ENCODE assay signal across 19 mouse cellular contexts in the genomic region with DNA sequence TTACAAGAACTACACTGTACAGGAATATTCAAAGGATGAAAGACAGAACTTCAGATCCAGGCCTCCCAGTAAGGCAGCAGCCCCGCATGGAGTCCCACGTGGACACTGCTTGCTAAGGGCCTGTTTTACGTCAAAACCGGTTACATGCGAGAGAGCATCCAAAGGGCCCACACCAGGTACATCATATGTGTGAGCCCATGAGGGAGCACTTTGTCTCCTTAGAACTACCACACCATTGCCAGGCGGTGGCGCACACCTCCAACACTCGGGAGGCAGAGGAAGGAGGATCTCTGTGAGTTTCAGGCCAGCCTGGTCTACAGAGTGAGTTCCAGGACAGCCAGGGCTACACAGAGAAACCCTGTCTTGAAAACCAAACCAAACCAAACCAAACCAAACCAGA. TPM values are rescaled to one million over a fixed set of nuclear protein-coding genes. Genes with fewer than 3 reads are reported as not detected.
DNase-seq lines count a peak whose midpoint lies in the region; ATAC-seq and TF ChIP-seq lines count a peak whose summit lies in the region.
"Not testable (repeated sequence)": the region's sequence is repeated elsewhere in the genome, so short reads cannot be mapped to it uniquely, and the experiment has no call there.
"Had no signal": no experiment of that assay in that cellular context is flagged by ENCODE, and none has a peak within 500 bp of the region (broad histone marks: within the 10 kb centered on the region; RNA-seq: fewer than 3 reads in every experiment).

No protein-coding gene starts in this region.

- H3K4me1 ChIP-seq in ES-Bruce4 (ENCODE audit: control insufficient read depth, insufficient read depth, low read length); liver, adult 2 months (ENCODE audit: control insufficient read depth, insufficient read depth, low read length); midbrain, embryonic 11.5 days (ENCODE audit: control insufficient read depth, insufficient read depth, low read length): not testable (repeated sequence)

- not testable (repeated sequence) for TF ChIP-seq EP300 in ES-Bruce4 (IDR thresholded peaks at IDR 0.05; ENCODE audit: insufficient read depth, low read depth, low read length)

- WGBS in liver, adult 2 months, result 81% methylated on average over 8 of the region's 8 CpGs
- 69% methylated on average over 8 of the region's 8 CpGs for WGBS in midbrain, embryonic 11.5 days

- not testable (repeated sequence) for H3K4me2 ChIP-seq in midbrain, embryonic 11.5 days

- ATAC-seq in midbrain, embryonic 11.5 days (ENCODE audit: low FRiP score), result not testable (repeated sequence)

- TF ChIP-seq CTCF in ES-Bruce4 (IDR thresholded peaks at IDR 0.05; ENCODE audit: low read depth, low read length), result peak; percentile 71
- TF ChIP-seq CTCF in liver, adult 2 months (IDR thresholded peaks at IDR 0.05; ENCODE audit: low read depth, low read length), result peak; percentile 51

- H3K27me3 ChIP-seq in ES-Bruce4 (ENCODE audit: control insufficient read depth, insufficient read depth, low read length, poor library complexity, severe bottlenecking); liver, adult 2 months (ENCODE audit: control insufficient read depth, insufficient read depth, low read length); midbrain, embryonic 11.5 days (ENCODE audit: control insufficient read depth, insufficient read depth, low read length): not testable (repeated sequence)

- H3K79me2 ChIP-seq in liver, adult 2 months (ENCODE audit: control insufficient read depth, insufficient read depth, low read length), result not testable (repeated sequence)

- DNase-seq in R1 (ENCODE audit: low read depth, low spot score), result peak; percentile 76
- peak; percentile 4 for DNase-seq in embryo, embryonic 10.5 days (ENCODE audit: low spot score)
- peak; percentile 17 for DNase-seq in induced T-regulatory cell, adult 2 months (ENCODE audit: low read depth)
- DNase-seq in liver, adult 2 months (ENCODE audit: extremely low read depth, low read depth, low spot score), result not testable (repeated sequence)
- peak; percentile 66 for DNase-seq in midbrain, embryonic 11.5 days (ENCODE audit: low spot score, missing footprints)
- DNase-seq in thymus, postnatal 0 days (ENCODE audit: low spot score), result peak; percentile 11

- not testable (repeated sequence) for H3K9me3 ChIP-seq in ES-Bruce4 (replicated peaks; ENCODE audit: control insufficient read depth, insufficient read depth, low read length, poor library complexity, severe bottlenecking); midbrain, embryonic 11.5 days (ENCODE audit: control insufficient read depth, low read length)

- not testable (repeated sequence) for TF ChIP-seq POLR2A in ES-Bruce4 (IDR thresholded peaks at IDR 0.05; ENCODE audit: insufficient read depth, low read length); liver, adult 2 months (IDR thresholded peaks at IDR 0.05; ENCODE audit: extremely low read depth, insufficient read depth, low read length)

- H3K36me3 ChIP-seq in ES-Bruce4 (ENCODE audit: control insufficient read depth, insufficient read depth, low read length, poor library complexity, severe bottlenecking); liver, adult 2 months (ENCODE audit: control insufficient read depth, insufficient read depth, low read length); midbrain, embryonic 11.5 days (ENCODE audit: control insufficient read depth, insufficient read depth, low read length): not testable (repeated sequence)

- H3K9ac ChIP-seq in ES-Bruce4 (ENCODE audit: low read depth, poor library complexity, severe bottlenecking); liver, adult 2 months (ENCODE audit: low read depth, low read length); midbrain, embryonic 11.5 days (ENCODE audit: low read length): not testable (repeated sequence)

- not testable (repeated sequence) for H3K27ac ChIP-seq in ES-Bruce4 (ENCODE audit: insufficient read depth, low read length); liver, adult 2 months (replicated peaks; ENCODE audit: insufficient read depth, low read depth, low read length); midbrain, embryonic 11.5 days (ENCODE audit: low read depth, low read length)

- H3K4me3 ChIP-seq in ES-Bruce4 (ENCODE audit: low read depth, low read length); liver, adult 2 months (ENCODE audit: insufficient read depth, low read depth, low read length); midbrain, embryonic 11.5 days (ENCODE audit: low read depth, low read length): not testable (repeated sequence)

RNA-seq across cellular contexts. Expression of gene Ceacam1, which starts 3.4 kb away (rescaled TPM):
- polyA plus RNA-seq in ES-Bruce4 (2011; ENCODE audit: insufficient read depth, insufficient read length, low read depth, missing spikeins), result 1.1 and 1.5 TPM in 2 replicates
- 45.5 and 59.6 TPM in 2 replicates for total RNA-seq in liver, adult 2 months (2014; rRNA removed)
- 84.8 and 87.9 TPM in 2 replicates for polyA plus RNA-seq in liver, adult 2 months (2012; rRNA removed)
- polyA plus RNA-seq in midbrain, embryonic 11.5 days (2014; fragmentation: Nextera tagmentation; extraction: Ambion mirVana), result 0.45 and 0.54 TPM in 2 replicates
- polyA plus RNA-seq in thymus, postnatal 0 days (2015; fragmentation: Nextera tagmentation; extraction: Ambion mirVana), result 2.0 and 2.5 TPM in 2 replicates

RNA-seq across cellular contexts. Expression of gene Ceacam2, which starts 58.9 kb away (rescaled TPM):
- not detected in 2 replicates for polyA plus RNA-seq in ES-Bruce4 (2011; ENCODE audit: insufficient read depth, insufficient read length, low read depth, missing spikeins)
- 0.07 TPM in 1 of 2 replicates, not detected in the other for total RNA-seq in liver, adult 2 months (2014; rRNA removed)
- 0.10 and 0.34 TPM in 2 replicates for polyA plus RNA-seq in liver, adult 2 months (2012; rRNA removed)
- polyA plus RNA-seq in midbrain, embryonic 11.5 days (2014; fragmentation: Nextera tagmentation; extraction: Ambion mirVana), result not detected in 2 replicates
- not detected in 2 replicates for polyA plus RNA-seq in thymus, postnatal 0 days (2015; fragmentation: Nextera tagmentation; extraction: Ambion mirVana)
- total RNA-seq: granulocyte monocyte progenitor cell, adult 5-6 weeks; hindbrain, postnatal 0 days; monocyte, adult 5-6 weeks; neutrophil, adult 5-6 weeks had no signal
- polyA plus RNA-seq: embryonic facial prominence, embryonic 10.5 days; forebrain, embryonic 10.5 days; heart, embryonic 12.5 days; hindbrain, embryonic 11.5 days; hindbrain, postnatal 0 days; kidney, embryonic 16.5 days; limb, embryonic 14.5 days; liver, embryonic 16.5 days; midbrain, embryonic 13.5 days had no signal

Comparison
In these comparisons a context has a peak if more than half of its experiments do, and no peak if none do; other contexts are left out.
1. RNA of gene Ceacam1, which starts 3.4 kb away (polyA plus RNA-seq): 84.8 to 87.9 TPM in liver, adult 2 months; 2.0 to 2.5 TPM in thymus, postnatal 0 days, 1.1 to 1.5 TPM in ES-Bruce4 and 0.45 to 0.54 TPM in midbrain, embryonic 11.5 days; every median in the first group is over 10 times any median in the second.